In genomic region chr11:106723611-106724125, GRCm38 (mm10) we compare ENCODE assay signal across 11 mouse cellular contexts. TPM values are rescaled to one million over a fixed set of nuclear protein-coding genes. Genes with fewer than 3 reads are reported as not detected.
DNase-seq lines count a peak whose midpoint lies in the region; ATAC-seq lines count a peak whose summit lies in the region.
"Had no signal": no experiment of that assay in that cellular context is flagged by ENCODE, and none has a peak within 500 bp of the region (broad histone marks: within the 10 kb centered on the region; RNA-seq: fewer than 3 reads in every experiment).

No protein-coding gene starts in this region.

- no peaks in the 10 kb centered on the region for H3K27me3 ChIP-seq in hindbrain, embryonic 13.5 days
- no peaks in the 10 kb centered on the region for H3K27me3 ChIP-seq in hindbrain, embryonic 14.5 days (ENCODE audit: control insufficient read depth, insufficient read depth, low read length)
- H3K27me3 ChIP-seq: limb, embryonic 13.5 days; midbrain, embryonic 12.5 days had no signal

- no peak overlapping the region for H3K27ac ChIP-seq in hindbrain, embryonic 13.5 days
- H3K27ac ChIP-seq in hindbrain, embryonic 14.5 days: no peak overlapping the region
- H3K27ac ChIP-seq: limb, embryonic 13.5 days; midbrain, embryonic 12.5 days had no signal

- no peaks in the 10 kb centered on the region for H3K9me3 ChIP-seq in hindbrain, embryonic 13.5 days
- no peaks in the 10 kb centered on the region for H3K9me3 ChIP-seq in hindbrain, embryonic 14.5 days (ENCODE audit: control insufficient read depth, low read length)
- H3K9me3 ChIP-seq: G1E; limb, embryonic 13.5 days; midbrain, embryonic 12.5 days had no signal

- 80% methylated on average over 15 of the region's 15 CpGs for WGBS in hindbrain, embryonic 13.5 days
- 80% methylated on average over 15 of the region's 15 CpGs for WGBS in hindbrain, embryonic 14.5 days

- H3K36me3 ChIP-seq in hindbrain, embryonic 13.5 days: no peaks in the 10 kb centered on the region
- H3K36me3 ChIP-seq in hindbrain, embryonic 14.5 days (replicated peaks; ENCODE audit: control insufficient read depth, insufficient read depth): no peaks in the 10 kb centered on the region
- H3K36me3 ChIP-seq: G1E; limb, embryonic 13.5 days; midbrain, embryonic 12.5 days had no signal

- 0 out of 2 replicates have a peak, but pooled peaks cover 11% of the 10 kb centered on the region for H3K4me1 ChIP-seq in hindbrain, embryonic 13.5 days (replicated peaks)
- H3K4me1 ChIP-seq in hindbrain, embryonic 14.5 days (replicated peaks; ENCODE audit: control insufficient read depth, insufficient read depth, low read length): no peaks in the 10 kb centered on the region

- intact Hi-C loops in heart, postnatal 10 days (cut with DNase I): no loop called here

- no peak for DNase-seq in hindbrain, embryonic 14.5 days (ENCODE audit: low spot score)
- peak; percentile 23 to 24 for DNase-seq in urinary bladder, postnatal 36 days (ENCODE audit: low spot score in 2 of 2)
- no peak for DNase-seq in urinary bladder, postnatal 10 days (ENCODE audit: low spot score)
- peak; percentile 27 to 45 for DNase-seq in heart, postnatal 10 days
- DNase-seq in testis, postnatal 14 days (ENCODE audit: low spot score): peak; percentile 36
- DNase-seq in frontal cortex, adult 2 months (ENCODE audit: extremely low spot score in 1 of 2, low spot score in 1 of 2): no peak

- 0 out of 2 replicates have a peak overlapping the region, but pooled peaks have one; percentile 10 for H3K4me2 ChIP-seq in hindbrain, embryonic 13.5 days
- H3K4me2 ChIP-seq in hindbrain, embryonic 14.5 days (replicated peaks): no peak overlapping the region
- H3K4me2 ChIP-seq: limb, embryonic 13.5 days; midbrain, embryonic 12.5 days had no signal

- H3K4me3 ChIP-seq in hindbrain, embryonic 13.5 days: no peak overlapping the region
- no peak overlapping the region for H3K4me3 ChIP-seq in hindbrain, embryonic 14.5 days (replicated peaks; ENCODE audit: low read length)
- H3K4me3 ChIP-seq: limb, embryonic 13.5 days; midbrain, embryonic 12.5 days had no signal

- no peak overlapping the region for H3K9ac ChIP-seq in hindbrain, embryonic 13.5 days
- no peak overlapping the region for H3K9ac ChIP-seq in hindbrain, embryonic 14.5 days
- H3K9ac ChIP-seq: limb, embryonic 13.5 days; midbrain, embryonic 12.5 days had no signal

- no peak for ATAC-seq in hindbrain, embryonic 13.5 days (ENCODE audit: low FRiP score)
- ATAC-seq in hindbrain, embryonic 14.5 days (ENCODE audit: low FRiP score): no peak
- ATAC-seq in CD4-positive, CD25-positive, alpha-beta regulatory T cell, adult 4 months: no peak

RNA-seq across cellular contexts. Expression of gene Pecam1, which starts 26.8 kb away (rescaled TPM):
- 17.4 and 17.6 TPM in 2 replicates for polyA plus RNA-seq in hindbrain, embryonic 13.5 days (2015; fragmentation: Nextera tagmentation; extraction: Ambion mirVana)
- 16.0 and 16.9 TPM in 2 replicates for polyA plus RNA-seq in hindbrain, embryonic 14.5 days (2014; fragmentation: Nextera tagmentation; extraction: Ambion mirVana)
- 100 to 1,000 TPM; 214 to 220 TPM for total RNA-seq in heart, postnatal 10 days (2021)
- polyA plus RNA-seq in frontal cortex, adult 2 months (2012; rRNA removed): 17.0 and 20.1 TPM in 2 replicates
- 100 to 1,000 TPM; 116 to 166 TPM for polyA plus RNA-seq in CD4-positive, CD25-positive, alpha-beta regulatory T cell, adult 4 months (2017; shearing (Covaris generic))
- polyA plus RNA-seq: G1E had no signal

RNA-seq across cellular contexts. Expression of gene Milr1, which starts 27.4 kb away (rescaled TPM):
- polyA plus RNA-seq in hindbrain, embryonic 13.5 days (2015; fragmentation: Nextera tagmentation; extraction: Ambion mirVana): 0.78 and 1.3 TPM in 2 replicates
- polyA plus RNA-seq in hindbrain, embryonic 14.5 days (2014; fragmentation: Nextera tagmentation; extraction: Ambion mirVana): 0.74 and 0.79 TPM in 2 replicates
- total RNA-seq in heart, postnatal 10 days (2021): 1 to 10 TPM in 1 of 2 experiments, under 1 TPM in 1; 0.94 to 1.1 TPM
- 0.15 and 0.78 TPM in 2 replicates for polyA plus RNA-seq in frontal cortex, adult 2 months (2012; rRNA removed)
- polyA plus RNA-seq in CD4-positive, CD25-positive, alpha-beta regulatory T cell, adult 4 months (2017; shearing (Covaris generic)): 10 to 100 TPM in 1 of 2 experiments, 1 to 10 TPM in 1; 9.7 to 14.3 TPM

RNA-seq across cellular contexts. Expression of gene Polg2, which starts 55.7 kb away (rescaled TPM):
- polyA plus RNA-seq in hindbrain, embryonic 13.5 days (2015; fragmentation: Nextera tagmentation; extraction: Ambion mirVana): 9.1 and 9.7 TPM in 2 replicates
- polyA plus RNA-seq in hindbrain, embryonic 14.5 days (2014; fragmentation: Nextera tagmentation; extraction: Ambion mirVana): 8.6 and 9.7 TPM in 2 replicates
- total RNA-seq in heart, postnatal 10 days (2021): 1 to 10 TPM; 3.7 to 4.3 TPM
- polyA plus RNA-seq in frontal cortex, adult 2 months (2012; rRNA removed): 5.6 and 5.9 TPM in 2 replicates
- polyA plus RNA-seq in CD4-positive, CD25-positive, alpha-beta regulatory T cell, adult 4 months (2017; shearing (Covaris generic)): 10 to 100 TPM; 15.0 to 15.3 TPM

Comparison
In these comparisons a context has a peak if more than half of its experiments do, and no peak if none do; other contexts are left out.
1. DNase-seq: peak in urinary bladder, postnatal 36 days (2 of 2), heart, postnatal 10 days (2 of 2) and testis, postnatal 14 days (single experiment); none in hindbrain, embryonic 14.5 days (single experiment), urinary bladder, postnatal 10 days (single experiment) and frontal cortex, adult 2 months (0 of 2).